Mouse (Mus musculus) liver, embryonic 14.5 days (tissue): ENCODE results near the gene Ube3b. TPM values are rescaled to one million over a fixed set of nuclear protein-coding genes. Genes with fewer than 3 reads are reported as not detected.
A peak's percentile ranks its signal among the peaks of the same experiment; 100 is the strongest.

Source experiments
- ATAC-seq: fragments of 200-750 bp; cut with Nextera tagmentation; 2 replicates; pipeline ENCODE4 v1.8.0; 2017; ENCODE audit warnings: moderate number of reproducible peaks, mild to moderate bottlenecking, moderate library complexity; ENCODE audit not compliant: insufficient read depth
- DNase-seq, 3 experiments: peaks; one replicate each; pipeline ENCODE4 v3.0.0-alpha.2; 2012 to 2013; ENCODE audit warnings: low read depth in 3 of 3, low spot score in 3 of 3
- H3K27ac ChIP-seq: fragments of 300-500 bp; sonication (generic); 2 replicates; pipeline ENCODE4 v1.5.1; 2014; ENCODE audit warnings: moderate library complexity, mild to moderate bottlenecking, control low read depth, inconsistent platforms
- H3K27me3 ChIP-seq: fragments of 300-500 bp; sonication (generic); 2 replicates; pipeline ENCODE4 v1.6.1; 2014; ENCODE audit warnings: mild to moderate bottlenecking, low read length, moderate library complexity; ENCODE audit not compliant: control insufficient read depth, insufficient read depth
- H3K36me3 ChIP-seq: fragments of 300-500 bp; sonication (generic); replicated peaks from 2 replicates; pipeline ENCODE4 v1.6.1; 2014; ENCODE audit warnings: low read depth; ENCODE audit not compliant: control insufficient read depth, insufficient read depth
- H3K4me1 ChIP-seq, 2 experiments: fragments of 200-500 bp in 1 of 2; fragments of 300-500 bp in 1 of 2; sonication (generic) in 1 of 2; replicated peaks; 2 replicates each; pipeline ENCODE4 v1.6.1; 2012 to 2014; ENCODE audit warnings: antibody characterized with exemption in 1 of 2, inconsistent platforms in 1 of 2, low read length in 1 of 2; ENCODE audit not compliant: control insufficient read depth in 2 of 2, insufficient read depth in 2 of 2
- H3K4me2 ChIP-seq: fragments of 300-500 bp; sonication (generic); 2 replicates; pipeline ENCODE4 v1.6.1; 2014; ENCODE audit warnings: low read depth, mild to moderate bottlenecking, control low read depth, moderate library complexity
- H3K4me3 ChIP-seq, 2 experiments: fragments of 200-500 bp in 1 of 2; fragments of 300-500 bp in 1 of 2; sonication (generic) in 1 of 2; 2 replicates each; pipeline ENCODE4 v1.5.1; 2012 to 2014; ENCODE audit warnings: low read depth in 2 of 2, low read length in 2 of 2, mild to moderate bottlenecking in 2 of 2, control low read depth in 1 of 2, inconsistent platforms in 1 of 2, moderate library complexity in 1 of 2; ENCODE audit not compliant: insufficient read depth in 1 of 2
- H3K9ac ChIP-seq: fragments of 300-500 bp; sonication (generic); replicated peaks from 2 replicates; pipeline ENCODE4 v1.6.1; 2014; ENCODE audit warnings: mild to moderate bottlenecking, control low read depth, moderate library complexity
- H3K9me3 ChIP-seq: fragments of 300-500 bp; sonication (generic); 2 replicates; pipeline ENCODE4 v1.6.1; 2016; ENCODE audit warnings: low read length, mixed read lengths; ENCODE audit not compliant: control insufficient read depth
- CTCF ChIP-seq: IDR thresholded peaks from 2 replicates; pipeline ENCODE4 v1.5.1; 2016; ENCODE audit warnings: antibody characterized with exemption, low read depth, control low read depth
- EP300 ChIP-seq: IDR thresholded peaks from 2 replicates; pipeline ENCODE4 v1.6.1; 2016; ENCODE audit warnings: antibody characterized with exemption, low read depth
- WGBS: fragments of 180-500 bp; shearing (Covaris S2); extraction: QIAGEN DNeasy Blood & Tissue Kit; methylation state at CpG from one replicate; pipeline ENCODE4 v1.1.7; 2014; ENCODE audit not compliant: insufficient replicate concordance; 5-methylcytosine and 5-hydroxymethylcytosine counted together
- polyA plus RNA-seq, 2 experiments: library from polyadenylated mRNA; depleted of rRNA in 1 of 2; stranded (reverse) in 1 of 2; unstranded in 1 of 2; fragments of >200 nt; fragmentation: Nextera tagmentation in 1 of 2; extraction: Ambion mirVana in 1 of 2; gene quantifications; 2 replicates each; pipeline versions ENCODE4 v1.2.1 to v1.2.3; 2012 to 2014

The Ube3b gene
- polyA plus RNA-seq, 2 experiments, result 12.9 to 14.6 TPM

- Histone ChIP-seq H3K9ac (no peak overlapping the region), H3K4me2 (no peak overlapping the region), H3K4me1 (no peaks in the 10 kb centered on the region), H3K9me3 (no peaks in the 10 kb centered on the region), H3K27ac (no peak overlapping the region), H3K27me3 (no peaks in the 10 kb centered on the region), H3K36me3 (no peaks in the 10 kb centered on the region), H3K4me3 (no peak overlapping the region)
- DNase-seq (no peak), ATAC-seq (no peak)
- WGBS, result 45% methylated on average over 2 of the region's 2 CpGs
- TF ChIP-seq EP300, result no peak
- TF ChIP-seq CTCF, result no peak
Measured at GRCm38 (mm10) chr5:114464561-114464960, 84.2 kb downstream of the Ube3b start.

GRCm38 (mm10) chr5:114465641-114466040 lies 85.2 kb downstream of the Ube3b start:
- ATAC-seq, result no peak
- Histone ChIP-seq H3K9ac (no peak overlapping the region), H3K4me1 (no peaks in the 10 kb centered on the region), H3K4me2 (no peak overlapping the region), H3K36me3 (no peaks in the 10 kb centered on the region), H3K27me3 (no peaks in the 10 kb centered on the region), H3K9me3 (no peaks in the 10 kb centered on the region), H3K4me3 (no peak overlapping the region), H3K27ac (no peak overlapping the region)
- DNase-seq, result no peak
- TF ChIP-seq CTCF (no peak), EP300 (no peak)
- WGBS, result 71% methylated on average over 7 of the region's 7 CpGs

GRCm38 (mm10) chr5:114467019-114467418 lies 86.6 kb downstream of the Ube3b start:
- Histone ChIP-seq H3K4me3 (no peak overlapping the region), H3K4me2 (peak overlapping the region; percentile 37), H3K27me3 (no peaks in the 10 kb centered on the region), H3K4me1 (no peaks in the 10 kb centered on the region), H3K27ac (no peak overlapping the region), H3K9ac (no peak overlapping the region), H3K36me3 (no peaks in the 10 kb centered on the region), H3K9me3 (no peaks in the 10 kb centered on the region)
- no peak for DNase-seq
- TF ChIP-seq EP300, result no peak
- TF ChIP-seq CTCF, result no peak
- 1% methylated on average over 11 of the region's 11 CpGs for WGBS
- ATAC-seq, result no peak

- no peaks in the 10 kb centered on the region for H3K4me1 ChIP-seq
- no peak overlapping the region for H3K27ac ChIP-seq
- no peaks in the 10 kb centered on the region for H3K36me3 ChIP-seq
- no peak for ATAC-seq
- peak overlapping the region; percentile 37 for H3K4me2 ChIP-seq
- H3K4me3 ChIP-seq, result no peak overlapping the region
- DNase-seq, result no peak
- WGBS, result 6% methylated on average over 13 of the region's 13 CpGs
- no peak for TF ChIP-seq CTCF
- TF ChIP-seq EP300, result no peak
- H3K27me3 ChIP-seq, result no peaks in the 10 kb centered on the region
- H3K9ac ChIP-seq, result no peak overlapping the region
- no peaks in the 10 kb centered on the region for H3K9me3 ChIP-seq
Measured at GRCm38 (mm10) chr5:114467430-114467829, 87.0 kb downstream of the Ube3b start.

- Histone ChIP-seq H3K9me3 (no peaks in the 10 kb centered on the region), H3K27ac (no peak overlapping the region), H3K4me3 (no peak overlapping the region), H3K9ac (no peak overlapping the region), H3K4me2 (no peak overlapping the region), H3K4me1 (no peaks in the 10 kb centered on the region), H3K36me3 (no peaks in the 10 kb centered on the region), H3K27me3 (no peaks in the 10 kb centered on the region)
- WGBS, result 54% methylated on average over 4 of the region's 4 CpGs
- no peak for DNase-seq
- TF ChIP-seq EP300 (no peak), CTCF (no peak)
- no peak for ATAC-seq
Measured at GRCm38 (mm10) chr5:114468007-114468406, 87.6 kb downstream of the Ube3b start.
